Mouse (Mus musculus) C2C12 (cell line): Measurements from ENCODE around the gene Lztr1.

ENCODE experiments used
- CTCF ChIP-seq: IDR thresholded peaks from one replicate; pipeline ENCODE4 v1.5.1; 2011; ENCODE audit not compliant: control insufficient read depth, insufficient read depth, insufficient read length
- FOSL1 ChIP-seq: IDR thresholded peaks from one replicate; pipeline ENCODE4 v1.8.0; 2011; ENCODE audit warnings: mild to moderate bottlenecking, low read length; ENCODE audit not compliant: poor library complexity, insufficient read depth, severe bottlenecking
- MAX ChIP-seq: IDR thresholded peaks from one replicate; pipeline ENCODE4 v1.6.1; 2011; ENCODE audit warnings: mild to moderate bottlenecking, control low read depth
- USF1 ChIP-seq: IDR thresholded peaks from one replicate; pipeline ENCODE4 v1.6.1; 2011; ENCODE audit warnings: low read depth, mild to moderate bottlenecking, control low read depth, moderate library complexity

DNA sequence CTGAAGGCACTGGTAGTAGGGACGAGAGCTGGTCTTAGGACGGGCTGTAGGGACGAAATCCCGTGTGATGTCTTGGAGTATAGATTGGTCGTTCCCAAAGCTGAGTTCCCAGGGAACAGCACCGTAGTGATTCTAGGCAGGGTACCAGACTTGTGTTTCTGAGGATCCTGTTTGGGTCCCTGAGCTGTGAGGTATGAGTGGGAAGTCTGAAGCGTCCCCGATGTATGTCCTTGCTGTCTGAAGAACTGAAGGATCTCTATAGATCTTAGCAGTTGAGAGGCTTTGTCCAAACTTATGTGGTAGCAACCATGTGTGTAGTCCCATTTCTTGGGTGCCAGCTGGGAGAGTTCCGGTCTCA is 731 bp downstream of the Lztr1 start:
- no peak for TF ChIP-seq CTCF
- no peak for TF ChIP-seq USF1
- no peak for TF ChIP-seq MAX
- no peak for TF ChIP-seq FOSL1
